Mouse (Mus musculus) ES-E14 (cell line): ENCODE data around the gene Gsta2.
"Not testable (repeated sequence)": the region's sequence is repeated elsewhere in the genome, so short reads cannot be mapped to it uniquely, and the experiment has no call there.

Source experiments
- CHD2 ChIP-seq: IDR thresholded peaks from 2 replicates; pipeline ENCODE4 v1.6.1; 2014; ENCODE audit warnings: mild to moderate bottlenecking, low read depth, low read length, inconsistent platforms
- ZNF384 ChIP-seq: IDR thresholded peaks from 2 replicates; pipeline ENCODE4 v1.6.1; 2012; ENCODE audit warnings: low read depth, low read length, inconsistent platforms

DNA sequence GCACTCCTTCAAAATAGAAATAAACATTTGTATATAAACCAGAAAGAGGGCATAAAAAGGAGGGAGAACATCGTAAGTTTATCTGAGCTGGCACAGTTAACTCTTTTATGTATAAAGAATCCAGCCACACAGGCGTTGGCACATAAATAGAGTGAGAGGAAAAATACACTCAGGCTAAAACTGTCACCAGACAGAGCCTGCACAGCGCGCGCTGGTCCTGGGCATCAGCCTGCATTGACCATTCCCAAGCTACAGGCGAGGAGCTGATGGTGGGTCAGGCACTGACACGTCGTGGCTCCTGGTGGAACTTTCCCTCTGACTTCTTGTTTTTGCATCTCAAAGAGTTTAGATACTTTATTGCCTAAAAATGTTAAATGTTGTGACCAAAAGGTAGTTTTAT lies 63.1 kb downstream of the Gsta2 start:
- not testable (repeated sequence) for TF ChIP-seq CHD2, ZNF384
